Mouse (Mus musculus) small intestine, adult 2 months (tissue): ENCODE data around the gene Fgf4. TPM values are rescaled to one million over a fixed set of nuclear protein-coding genes. Genes with fewer than 3 reads are reported as not detected.
"Not testable (repeated sequence)": the region's sequence is repeated elsewhere in the genome, so short reads cannot be mapped to it uniquely, and the experiment has no call there.

Source experiments
- H3K27ac ChIP-seq: fragments of 200-500 bp; 2 replicates; pipeline ENCODE4 v1.5.1; 2012; ENCODE audit warnings: low read depth, low read length, control low read depth, inconsistent platforms; ENCODE audit not compliant: insufficient read depth
- H3K27me3 ChIP-seq: fragments of 200-500 bp; 2 replicates; pipeline ENCODE4 v1.6.1; 2012; ENCODE audit warnings: mild to moderate bottlenecking, moderate library complexity, low read length, inconsistent platforms; ENCODE audit not compliant: control insufficient read depth, insufficient read depth
- H3K36me3 ChIP-seq: fragments of 200-500 bp; 2 replicates; pipeline ENCODE4 v1.6.1; 2012; ENCODE audit warnings: mild to moderate bottlenecking, low read length, control low read depth, inconsistent platforms; ENCODE audit not compliant: control insufficient read depth, insufficient read depth
- H3K4me1 ChIP-seq: fragments of 200-500 bp; 2 replicates; pipeline ENCODE4 v1.6.1; 2012; ENCODE audit warnings: low read length, inconsistent platforms, mixed read lengths; ENCODE audit not compliant: control insufficient read depth, insufficient read depth, insufficient read length
- H3K4me3 ChIP-seq: fragments of 200-500 bp; 2 replicates; pipeline ENCODE4 v1.5.1; 2012; ENCODE audit warnings: low read depth, mild to moderate bottlenecking, control low read depth, inconsistent platforms, low read length, moderate library complexity
- CTCF ChIP-seq: fragments of 200-500 bp; IDR thresholded peaks from 2 replicates; pipeline ENCODE4 v1.5.1; 2012; ENCODE audit warnings: low read depth, mild to moderate bottlenecking, control low read depth, inconsistent platforms, low read length, moderate library complexity, mixed read lengths; ENCODE audit not compliant: insufficient replicate concordance, insufficient read length; ENCODE audit errors: extremely low read depth
- POLR2A ChIP-seq: fragments of 200-500 bp; IDR thresholded peaks from 2 replicates; pipeline ENCODE4 v1.6.1; 2012; ENCODE audit warnings: low read depth, mild to moderate bottlenecking, control low read depth, inconsistent platforms, low read length, moderate library complexity
- WGBS: fragments of 180-500 bp; shearing (Covaris S2); methylation state at CpG from one replicate; pipeline ENCODE4 v1.1.7; 2018; 5-methylcytosine and 5-hydroxymethylcytosine counted together
- polyA plus RNA-seq: library from polyadenylated mRNA; depleted of rRNA; stranded (reverse); fragments of >200 nt; gene quantifications from 2 replicates; pipeline ENCODE4 v1.2.3, GENCODE M21; 2012

Fgf4 gene
- polyA plus RNA-seq, 1 experiment = not detected

DNA sequence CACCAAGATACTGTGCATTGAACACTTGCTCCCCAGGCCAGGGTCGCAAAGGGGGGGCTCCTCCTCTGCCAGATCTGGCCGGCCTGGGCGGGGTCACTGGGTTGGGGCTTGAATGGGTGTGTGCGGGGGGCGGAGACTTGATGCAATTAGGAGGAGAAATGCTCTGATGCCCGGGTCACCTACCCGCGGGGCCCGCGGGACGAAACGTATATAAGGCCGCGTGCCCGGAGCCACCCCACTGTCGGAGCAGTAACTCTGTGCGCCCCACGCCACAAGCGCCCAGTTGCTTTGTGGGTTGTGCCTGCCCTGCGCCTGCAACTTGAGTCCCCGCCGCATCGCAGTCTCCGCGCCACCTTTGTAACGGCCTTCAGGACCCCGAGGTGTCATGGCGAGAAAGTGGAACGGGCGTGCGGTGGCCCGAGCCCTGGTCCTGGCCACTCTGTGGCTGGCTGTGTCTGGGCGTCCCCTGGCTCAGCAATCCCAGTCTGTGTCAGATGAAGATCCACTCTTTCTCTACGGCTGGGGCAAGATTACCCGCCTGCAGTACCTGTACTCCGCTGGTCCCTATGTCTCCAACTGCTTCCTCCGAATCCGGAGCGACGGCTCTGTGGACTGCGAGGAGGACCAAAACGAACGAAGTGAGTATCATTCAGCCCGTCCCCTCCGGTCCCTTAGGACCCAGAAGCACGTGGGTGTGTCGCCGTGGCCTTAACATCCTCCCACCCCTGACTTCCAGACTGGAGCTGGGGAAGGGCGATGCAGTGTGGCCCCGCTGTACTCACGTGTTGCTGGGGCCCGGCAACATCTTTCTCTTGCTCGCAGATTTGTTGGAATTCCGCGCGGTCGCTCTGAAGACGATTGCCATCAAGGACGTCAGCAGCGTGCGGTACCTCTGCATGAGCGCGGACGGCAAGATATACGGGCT lies 49.4 kb downstream of the Fgf4 start, which contains the start of gene Fgf15:
Gene Fgf15 (plus strand): TSS at position 238 of the 925 bp plus-strand sequence.
- peaks cover 15% of the 10 kb centered on the region for H3K4me1 ChIP-seq
- peak within 1 kb of the TSS; percentile 49 for H3K4me3 ChIP-seq
- 2% methylated on average over 65 of the region's 65 CpGs for WGBS
- H3K36me3 ChIP-seq = no peaks in the 10 kb centered on the region
- H3K27me3 ChIP-seq = peaks cover 38% of the 10 kb centered on the region
- no peak within 1 kb of the TSS for H3K27ac ChIP-seq
- TF ChIP-seq CTCF (no peak), POLR2A (no peak)

DNA sequence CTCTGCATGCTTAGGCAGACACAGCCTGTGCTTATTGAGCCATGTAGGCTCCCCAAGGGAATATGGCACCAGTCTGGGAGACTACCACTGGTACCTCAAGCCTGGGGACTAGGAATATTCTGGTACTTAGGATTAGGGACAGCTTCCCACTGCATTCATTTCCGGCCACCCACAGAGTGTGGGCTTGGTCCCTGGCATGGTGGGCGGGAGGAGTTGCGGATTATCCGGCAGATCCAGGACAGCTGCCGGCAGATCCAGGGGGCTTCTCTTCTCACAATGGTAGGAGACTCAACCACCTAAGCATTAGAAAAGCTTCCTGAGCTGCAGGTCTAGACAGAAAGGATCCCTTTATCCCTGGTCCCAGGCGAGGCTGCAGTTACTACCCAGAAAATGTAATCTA lies 51.3 kb downstream of the Fgf4 start:
- no peak overlapping the region for H3K4me3 ChIP-seq
- no peaks in the 10 kb centered on the region for H3K36me3 ChIP-seq
- no peak overlapping the region for H3K27ac ChIP-seq
- peaks cover 15% of the 10 kb centered on the region for H3K4me1 ChIP-seq
- H3K27me3 ChIP-seq = peaks cover 38% of the 10 kb centered on the region
- TF ChIP-seq CTCF = no peak
- TF ChIP-seq POLR2A = no peak
- WGBS = 77% methylated on average over 6 of the region's 6 CpGs

DNA sequence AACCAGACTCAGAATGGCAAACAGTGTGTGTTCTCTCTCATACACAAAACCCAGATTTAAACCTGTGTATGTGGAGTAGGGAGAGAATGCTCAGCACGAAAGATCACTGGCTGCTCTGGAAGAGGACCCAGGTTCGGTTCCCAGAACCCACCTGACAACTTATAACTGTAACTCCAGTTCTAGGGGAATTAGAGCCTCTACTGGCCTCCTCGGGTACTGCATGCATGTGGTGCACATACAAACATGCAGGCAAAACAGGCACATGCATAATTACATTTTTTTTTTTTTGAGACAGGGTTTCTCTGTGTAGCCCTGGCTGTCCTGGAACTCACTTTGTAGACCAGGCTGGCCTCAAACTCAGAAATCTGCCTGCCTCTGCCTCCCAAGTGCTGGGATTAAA lies 58.3 kb downstream of the Fgf4 start:
- not testable (repeated sequence) for H3K27ac ChIP-seq, H3K4me3 ChIP-seq, H3K4me1 ChIP-seq, H3K27me3 ChIP-seq, H3K36me3 ChIP-seq
- WGBS = 91% methylated on average over 3 of the region's 3 CpGs

DNA sequence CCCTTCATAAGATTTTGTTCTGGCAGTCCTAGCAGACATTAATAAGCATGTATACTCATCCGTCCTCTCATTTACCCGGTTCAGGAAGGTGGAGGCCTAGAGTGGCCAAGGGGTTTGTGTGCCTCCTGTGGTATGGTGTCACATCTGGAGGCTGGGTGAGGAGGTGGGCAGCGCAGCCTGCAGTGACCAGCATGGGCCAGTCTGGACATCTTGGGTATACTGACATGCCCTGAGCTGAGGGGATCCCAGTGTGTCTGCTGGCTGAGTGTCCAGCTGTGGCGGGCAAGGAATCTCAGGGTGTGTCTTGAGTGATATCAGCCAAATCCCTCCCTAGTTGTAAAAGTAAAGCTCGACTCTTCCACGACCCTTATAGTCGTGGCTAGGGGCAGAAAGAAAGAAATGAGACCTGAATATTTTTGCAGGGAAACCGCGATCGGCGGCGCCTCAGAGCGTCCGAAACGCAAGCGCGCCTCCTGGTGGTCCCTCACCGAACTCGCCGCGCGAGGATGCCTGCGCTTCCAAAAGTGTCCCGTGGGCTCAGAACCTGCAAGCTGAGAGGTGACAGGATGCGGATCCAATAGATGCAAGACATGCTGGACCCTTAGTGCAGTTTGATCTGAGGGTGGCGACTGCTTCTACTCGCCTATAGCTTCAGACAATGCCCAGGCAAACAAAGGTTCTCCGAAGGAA lies 59.7 kb downstream of the Fgf4 start:
- Histone ChIP-seq H3K4me1 (no peaks in the 10 kb centered on the region), H3K36me3 (no peaks in the 10 kb centered on the region), H3K27me3 (peaks cover 3% of the 10 kb centered on the region; the same call in 1 of the 2 replicates), H3K4me3 (no peak overlapping the region), H3K27ac (no peak overlapping the region)
- TF ChIP-seq CTCF (peak; percentile 78), POLR2A (no peak)
- 11% methylated on average over 28 of the region's 28 CpGs for WGBS

DNA sequence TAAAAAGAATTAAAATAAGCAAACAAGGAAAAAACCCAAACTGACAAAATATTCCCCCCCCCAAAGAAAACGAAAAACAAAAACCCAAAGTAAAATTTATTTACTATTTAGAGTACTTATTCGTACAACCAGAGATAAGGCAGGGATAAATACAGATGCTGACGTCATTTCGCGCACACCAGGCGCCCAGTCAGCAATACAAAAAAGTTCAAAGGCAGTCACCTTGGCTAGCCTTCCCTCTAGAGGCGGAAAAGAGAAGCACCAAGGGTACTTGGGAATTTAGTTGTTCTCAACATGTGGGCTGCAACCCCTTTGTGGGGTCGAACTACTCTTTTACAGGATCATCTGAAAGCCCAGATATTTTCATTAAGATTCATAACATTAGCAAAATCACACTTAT lies 60.6 kb downstream of the Fgf4 start:
- Histone ChIP-seq H3K27ac (no peak overlapping the region), H3K4me3 (no peak overlapping the region), H3K36me3 (no peaks in the 10 kb centered on the region), H3K4me1 (no peaks in the 10 kb centered on the region), H3K27me3 (peaks cover 3% of the 10 kb centered on the region; the same call in 1 of the 2 replicates)
- no peak for TF ChIP-seq POLR2A
- TF ChIP-seq CTCF = peak; percentile 27; the same call in 1 of the 2 replicates
- WGBS = 7% methylated on average over 8 of the region's 8 CpGs

DNA sequence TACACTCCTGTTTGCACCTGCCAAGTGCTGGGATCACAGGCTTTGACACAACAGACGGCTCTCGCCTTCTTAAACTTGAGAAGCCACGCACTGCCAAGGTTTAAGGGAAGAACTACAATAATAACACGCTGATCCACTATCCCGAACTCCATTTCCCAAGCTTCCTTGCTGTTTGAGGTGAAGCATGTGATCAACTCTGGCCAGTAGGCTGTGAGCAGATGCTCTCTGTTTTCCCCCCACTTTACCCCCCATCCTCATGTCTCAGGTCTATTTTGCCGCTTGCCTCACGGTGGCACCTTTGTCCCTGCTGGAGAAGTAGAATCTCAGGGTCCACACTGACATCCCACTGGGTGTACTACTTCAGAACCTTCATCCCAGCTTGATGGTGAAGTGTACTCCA lies 61.5 kb downstream of the Fgf4 start:
- H3K4me1 ChIP-seq = no peaks in the 10 kb centered on the region
- TF ChIP-seq POLR2A (no peak), CTCF (no peak)
- no peak overlapping the region for H3K4me3 ChIP-seq
- 39% methylated on average over 7 of the region's 7 CpGs for WGBS
- peaks cover 3% of the 10 kb centered on the region; the same call in 1 of the 2 replicates for H3K27me3 ChIP-seq
- H3K36me3 ChIP-seq = no peaks in the 10 kb centered on the region
- no peak overlapping the region for H3K27ac ChIP-seq

DNA sequence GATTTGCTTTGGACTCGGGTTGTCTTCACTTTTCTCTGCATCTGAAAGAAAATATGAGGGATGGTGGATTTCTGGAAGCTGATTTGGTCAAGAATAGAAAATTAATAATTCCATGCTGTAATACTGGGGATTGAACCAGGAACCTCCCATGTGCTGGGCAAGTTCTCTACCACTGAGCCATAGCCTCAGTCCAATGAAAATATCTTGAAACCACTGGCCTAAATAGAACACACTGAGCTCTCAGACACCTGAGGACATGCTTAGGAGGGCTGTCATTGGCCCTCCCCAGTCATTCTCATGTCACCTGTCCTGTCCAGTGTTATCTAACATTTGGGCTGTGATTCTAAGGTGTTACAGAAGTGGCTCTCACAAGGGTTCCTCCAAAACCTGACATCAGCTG lies 64.0 kb downstream of the Fgf4 start:
- Histone ChIP-seq H3K36me3 (no peaks in the 10 kb centered on the region), H3K27ac (no peak overlapping the region), H3K27me3 (no peaks in the 10 kb centered on the region), H3K4me3 (no peak overlapping the region), H3K4me1 (peaks cover 8% of the 10 kb centered on the region)
- TF ChIP-seq POLR2A (no peak), CTCF (no peak)
- WGBS = 76% methylated on average over 1 of the region's 1 CpGs
